In the genomic region with DNA sequence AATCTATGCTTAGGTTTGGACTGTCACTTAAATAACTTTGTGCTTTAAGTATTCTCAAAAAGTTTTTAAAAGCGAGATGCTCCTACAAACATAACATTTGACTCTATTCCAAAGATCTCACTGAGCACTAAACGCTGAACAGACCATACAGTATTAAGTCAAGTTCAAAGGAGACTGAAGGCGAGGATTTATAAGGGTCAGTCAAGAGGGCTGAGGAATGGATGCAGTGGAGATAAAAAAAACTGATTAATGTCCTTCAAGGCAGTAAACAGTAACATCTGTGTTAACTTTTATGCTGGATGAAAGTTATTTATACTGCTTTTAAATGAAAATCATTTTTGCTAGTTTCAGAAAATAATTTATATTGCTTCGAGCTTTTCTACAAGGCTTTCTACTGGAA, we compare ENCODE assay signal across 26 mouse cellular contexts.
DNase-seq lines count a peak whose midpoint lies in the region; ATAC-seq lines count a peak whose summit lies in the region.
"Had no signal": no experiment of that assay in that cellular context is flagged by ENCODE, and none has a peak within 500 bp of the region (broad histone marks: within the 10 kb centered on the region; RNA-seq: fewer than 3 reads in every experiment).

No protein-coding gene starts in this region.

- no peaks in the 10 kb centered on the region for H3K9me3 ChIP-seq in kidney, embryonic 15.5 days (replicated peaks)
- H3K9me3 ChIP-seq: embryonic facial prominence, embryonic 12.5 days; embryonic facial prominence, embryonic 15.5 days; hindbrain, embryonic 12.5 days; hindbrain, embryonic 15.5 days had no signal

- 29% methylated on average over 4 of the region's 4 CpGs for WGBS in kidney, embryonic 15.5 days

- no peaks in the 10 kb centered on the region for H3K36me3 ChIP-seq in kidney, embryonic 15.5 days
- H3K36me3 ChIP-seq: embryonic facial prominence, embryonic 12.5 days; embryonic facial prominence, embryonic 15.5 days; G1E; hindbrain, embryonic 12.5 days; hindbrain, embryonic 15.5 days had no signal

- H3K9ac ChIP-seq in kidney, embryonic 15.5 days = no peak overlapping the region
- H3K9ac ChIP-seq: embryonic facial prominence, embryonic 12.5 days; embryonic facial prominence, embryonic 15.5 days; forebrain, postnatal 0 days; hindbrain, embryonic 12.5 days; hindbrain, embryonic 15.5 days had no signal

- H3K27me3 ChIP-seq in kidney, embryonic 15.5 days = no peaks in the 10 kb centered on the region
- H3K27me3 ChIP-seq: CH12.LX; embryonic facial prominence, embryonic 12.5 days; embryonic facial prominence, embryonic 15.5 days; hindbrain, embryonic 12.5 days; hindbrain, embryonic 15.5 days had no signal

- DNase-seq in embryo, embryonic 11 days = peak; percentile 19
- no peak for DNase-seq in embryo, embryonic 9.5 days (ENCODE audit: extremely low spot score)
- no peak for DNase-seq in kidney, adult 18-20 months
- DNase-seq in kidney, postnatal 14 days = peak; percentile 8
- DNase-seq in kidney, adult 9 months = no peak
- DNase-seq in mesoderm, embryonic 11.5 days (ENCODE audit: low read depth, low spot score) = peak; percentile 47
- DNase-seq: adrenal gland, postnatal 10 days; adrenal gland, postnatal 36 days; B cell, adult 2 months; cerebellum, adult 18-20 months; cerebellum, adult 9-10 months; cerebellum, postnatal 14 days; forebrain, postnatal 0 days; gastrocnemius, adult 2 months; gastrocnemius, postnatal 14 days; heart, adult 11 months had no signal

- no peak overlapping the region for H3K4me3 ChIP-seq in kidney, embryonic 15.5 days (replicated peaks)
- H3K4me3 ChIP-seq: embryonic facial prominence, embryonic 12.5 days; embryonic facial prominence, embryonic 15.5 days; gastrocnemius, adult 2 months; hindbrain, embryonic 12.5 days; hindbrain, embryonic 15.5 days had no signal

- peak; percentile 78 for ATAC-seq in kidney, embryonic 15.5 days (replicated peaks; ENCODE audit: low FRiP score)
- ATAC-seq: forebrain, embryonic 14.5 days; forebrain, postnatal 0 days; Patski had no signal

- H3K27ac ChIP-seq in kidney, embryonic 15.5 days = no peak overlapping the region
- H3K27ac ChIP-seq: embryonic facial prominence, embryonic 12.5 days; embryonic facial prominence, embryonic 15.5 days; gastrocnemius, adult 2 months; hindbrain, embryonic 12.5 days; hindbrain, embryonic 15.5 days had no signal

- no peak overlapping the region for H3K4me2 ChIP-seq in kidney, embryonic 15.5 days
- H3K4me2 ChIP-seq: embryonic facial prominence, embryonic 12.5 days; embryonic facial prominence, embryonic 15.5 days; heart, embryonic 11.5 days; hindbrain, embryonic 12.5 days; hindbrain, embryonic 15.5 days had no signal

- H3K4me1 ChIP-seq in kidney, embryonic 15.5 days = no peaks in the 10 kb centered on the region
- H3K4me1 ChIP-seq: embryonic facial prominence, embryonic 12.5 days; embryonic facial prominence, embryonic 15.5 days; hindbrain, embryonic 12.5 days; hindbrain, embryonic 15.5 days had no signal

Comparison
In these comparisons a context has a peak if more than half of its experiments do, and no peak if none do; other contexts are left out.
1. DNase-seq: peak in embryo, embryonic 11 days (single experiment), kidney, postnatal 14 days (single experiment) and mesoderm, embryonic 11.5 days (single experiment); none in embryo, embryonic 9.5 days (single experiment), kidney, adult 18-20 months (single experiment) and kidney, adult 9 months (single experiment).